Mouse (Mus musculus) layer of hippocampus, adult 2 months (tissue): ENCODE results near the gene Ccr5. TPM values are rescaled to one million over a fixed set of nuclear protein-coding genes. Genes with fewer than 3 reads are reported as not detected.
"Not testable (repeated sequence)": the region's sequence is repeated elsewhere in the genome, so short reads cannot be mapped to it uniquely, and the experiment has no call there.

Experiments used
- DNase-seq, 2 experiments: peaks; one replicate each; pipeline ENCODE4 v3.0.0; 2022; ENCODE audit warnings: low spot score in 2 of 2
- H3K27ac ChIP-seq: fragments of 200-600 bp; 2 replicates; pipeline ENCODE4 v1.8.1; 2022
- H3K4me3 ChIP-seq: fragments of 200-600 bp; 2 replicates; pipeline ENCODE4 v1.8.1; 2022; ENCODE audit warnings: mild to moderate bottlenecking
- CTCF ChIP-seq: fragments of 200-600 bp; conservative IDR thresholded peaks from 2 replicates; pipeline ENCODE4 v1.8.1; 2022; ENCODE audit warnings: antibody characterized with exemption, mild to moderate bottlenecking, moderate library complexity
- long read RNA-seq, 2 experiments: library from polyadenylated mRNA; stranded (forward); transcript quantifications; one replicate each; pipeline ENCODE4 v2.0.0; 2021; ENCODE audit warnings: borderline mapping rate in 2 of 2
- total RNA-seq, 2 experiments: library from RNA; stranded (reverse); gene quantifications; 2 replicates each; pipeline ENCODE4 v1.2.3; 2021

Ccr5 gene
- 10 to 100 TPM in 1 of 2 experiments, 1 to 10 TPM in 1; 7.9 to 10.2 TPM for total RNA-seq
- long read RNA-seq, experiment 1, full-length matches to known transcripts, result 4 of 5 reads
- long read RNA-seq, experiment 1, partial matches to known transcripts, result 0 of 5 reads
- long read RNA-seq, experiment 1, other reads (novel, unspliced or antisense), result 1 of 5 reads
- long read RNA-seq, experiment 2, full-length matches to known transcripts, result 3 of 3 reads
- long read RNA-seq, experiment 2, partial matches to known transcripts, result 0 of 3 reads
- long read RNA-seq, experiment 2, other reads (novel, unspliced or antisense), result 0 of 3 reads

DNA sequence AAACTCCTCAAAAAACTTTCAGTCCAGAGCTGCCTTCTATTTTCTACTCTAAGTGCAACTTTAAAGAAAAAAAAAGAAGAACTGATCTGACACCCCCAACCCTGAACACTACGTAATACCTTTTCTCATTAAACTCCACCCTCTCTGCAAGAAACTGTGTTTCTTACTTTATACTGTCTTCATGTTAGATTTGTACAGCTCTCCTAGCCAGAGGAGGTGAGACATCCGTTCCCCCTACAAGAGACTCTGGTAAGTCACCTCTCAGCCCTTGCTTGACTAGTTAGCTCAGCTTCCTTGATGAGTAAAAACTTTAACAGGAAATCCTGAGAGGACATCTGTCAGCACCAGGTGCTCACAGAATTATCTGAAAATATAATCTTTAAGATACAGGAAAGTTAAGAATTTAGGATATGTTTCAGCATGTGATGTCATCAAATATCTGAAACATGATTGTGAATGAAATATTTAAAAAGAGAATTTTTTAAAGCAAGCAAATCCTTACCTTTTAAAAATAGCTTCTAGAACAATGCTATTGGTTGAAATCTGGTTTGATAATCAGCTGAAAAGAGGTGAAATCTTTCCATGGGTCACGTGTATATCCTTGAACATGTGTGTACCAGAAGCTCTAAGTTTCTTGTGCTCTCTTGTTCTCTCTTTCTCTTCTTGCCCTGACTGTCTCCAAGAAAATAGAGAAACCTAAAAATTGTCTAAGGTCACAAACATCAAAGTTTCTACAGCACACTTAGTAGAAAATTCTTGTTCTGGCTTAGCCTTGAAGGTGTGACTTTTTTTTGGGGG is at the start of gene Ccr5:
Gene Ccr5 (plus strand): TSS at position 157 of the 798 bp plus-strand sequence.
- DNase-seq, result no peak
- H3K4me3 ChIP-seq, result no peak within 1 kb of the TSS
- TF ChIP-seq CTCF, result no peak
- H3K27ac ChIP-seq, result peak within 1 kb of the TSS; percentile 28; the same call in 1 of the 2 replicates

- no peak for TF ChIP-seq CTCF
- H3K27ac ChIP-seq, result no peak overlapping the region
- no peak for DNase-seq
- no peak overlapping the region for H3K4me3 ChIP-seq
Observed at GRCm38 (mm10) chr9:124079803-124080202, 41.5 kb upstream of the Ccr5 start.

- not testable (repeated sequence) for DNase-seq, H3K27ac ChIP-seq, H3K4me3 ChIP-seq
Observed at GRCm38 (mm10) chr9:124080471-124080870, 40.9 kb upstream of the Ccr5 start.

- no peak overlapping the region for H3K4me3 ChIP-seq
- TF ChIP-seq CTCF, result no peak
- no peak overlapping the region for H3K27ac ChIP-seq
- no peak for DNase-seq
Observed at GRCm38 (mm10) chr9:124090441-124090840, 30.9 kb upstream of the Ccr5 start.

DNA sequence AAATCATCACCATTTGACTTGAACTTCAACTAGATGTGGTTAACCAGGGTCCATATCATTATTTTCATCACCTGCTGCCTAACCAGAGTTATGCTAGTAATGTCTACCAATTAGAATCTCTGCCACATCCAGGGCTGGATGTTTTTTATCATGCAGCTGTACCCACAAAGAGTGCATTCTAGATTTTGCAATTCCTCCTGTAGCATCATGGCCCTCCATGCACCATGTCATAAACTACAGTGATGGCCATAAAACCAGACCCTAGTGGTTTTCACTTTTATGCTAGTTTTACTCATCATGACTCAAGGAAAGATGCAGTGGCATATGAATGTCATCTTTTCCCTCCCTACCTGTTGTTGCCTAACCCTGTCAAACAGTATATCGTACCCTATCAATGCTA is 22.2 kb upstream of the Ccr5 start:
- no peak for TF ChIP-seq CTCF
- H3K4me3 ChIP-seq, result no peak overlapping the region

DNA sequence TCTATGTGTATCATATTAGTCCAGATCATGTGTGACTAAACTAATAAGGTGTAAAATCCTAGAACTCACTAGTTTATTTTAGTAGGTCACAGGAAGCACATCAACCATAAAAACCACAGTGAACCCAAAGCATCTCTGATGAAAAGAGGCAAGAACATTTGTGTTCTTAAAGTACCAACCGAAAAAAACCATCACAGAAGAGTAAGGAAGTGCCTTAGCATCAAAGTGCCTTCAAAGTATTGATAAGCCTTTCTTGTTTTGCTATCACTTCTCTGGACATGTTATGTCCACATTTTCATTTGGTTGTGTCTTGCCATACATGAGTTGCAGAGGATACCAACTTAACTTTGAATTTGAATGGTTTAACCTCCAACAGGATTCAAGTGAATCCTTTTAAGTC is 21.0 kb upstream of the Ccr5 start:
- H3K27ac ChIP-seq, result no peak overlapping the region
- no peak overlapping the region for H3K4me3 ChIP-seq
- DNase-seq, result no peak
- TF ChIP-seq CTCF, result no peak

More for the DNA sequence above, 22.2 kb upstream of the Ccr5 start:
- DNase-seq, result no peak
- H3K27ac ChIP-seq, result no peak overlapping the region

- no peak for TF ChIP-seq CTCF
- no peak within 1 kb of the TSS for H3K4me3 ChIP-seq
- DNase-seq, result no peak
- no peak within 1 kb of the TSS for H3K27ac ChIP-seq
Observed at GRCm38 (mm10) chr9:124101723-124102122, 19.6 kb upstream of the Ccr5 start, which contains the start of gene Ccr2. Gene Ccr2 (plus strand): TSS chr9:124101950.

DNA sequence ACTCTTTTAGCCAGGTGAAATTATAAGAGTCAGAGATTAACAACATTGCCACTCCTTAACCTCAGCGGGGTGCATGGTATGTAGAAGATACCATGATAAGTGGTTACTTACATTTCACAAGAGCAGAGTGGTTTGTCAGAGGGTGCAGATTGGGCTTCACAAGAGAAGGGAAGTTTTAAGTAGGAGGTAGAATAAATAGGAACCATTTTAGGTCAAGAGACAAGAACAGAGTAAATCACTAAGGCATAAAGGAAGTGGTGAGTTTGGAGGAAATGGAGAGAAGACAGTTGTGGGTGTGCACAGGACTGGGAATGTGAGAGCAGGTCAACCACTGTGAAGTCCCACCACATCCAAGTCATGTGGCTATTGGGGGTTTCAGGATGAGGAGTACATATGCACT is 18.1 kb upstream of the Ccr5 start:
- Histone ChIP-seq H3K4me3 (no peak overlapping the region), H3K27ac (no peak overlapping the region)
- no peak for TF ChIP-seq CTCF
- DNase-seq, result no peak

DNA sequence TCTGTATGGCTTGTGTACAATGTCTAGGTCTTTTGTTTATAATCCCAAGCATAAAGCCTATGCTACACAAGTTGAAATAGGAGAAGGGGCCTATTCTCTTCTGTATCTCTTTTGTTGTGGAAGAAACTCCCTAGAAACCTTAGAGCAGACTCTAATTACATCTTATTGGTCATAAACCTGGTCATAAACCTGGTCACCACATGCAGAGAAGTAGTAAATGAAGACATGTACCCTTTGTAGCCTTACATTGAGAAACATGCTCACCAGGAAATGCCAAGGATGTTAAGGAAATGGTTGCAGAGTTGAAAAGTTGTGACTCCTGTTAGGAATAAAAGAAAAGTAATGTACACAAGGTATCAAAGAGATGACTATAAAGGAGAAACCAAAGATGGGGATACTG is 16.1 kb upstream of the Ccr5 start:
- TF ChIP-seq CTCF, result no peak
- no peak overlapping the region for H3K4me3 ChIP-seq
- DNase-seq, result no peak
- H3K27ac ChIP-seq, result no peak overlapping the region

DNA sequence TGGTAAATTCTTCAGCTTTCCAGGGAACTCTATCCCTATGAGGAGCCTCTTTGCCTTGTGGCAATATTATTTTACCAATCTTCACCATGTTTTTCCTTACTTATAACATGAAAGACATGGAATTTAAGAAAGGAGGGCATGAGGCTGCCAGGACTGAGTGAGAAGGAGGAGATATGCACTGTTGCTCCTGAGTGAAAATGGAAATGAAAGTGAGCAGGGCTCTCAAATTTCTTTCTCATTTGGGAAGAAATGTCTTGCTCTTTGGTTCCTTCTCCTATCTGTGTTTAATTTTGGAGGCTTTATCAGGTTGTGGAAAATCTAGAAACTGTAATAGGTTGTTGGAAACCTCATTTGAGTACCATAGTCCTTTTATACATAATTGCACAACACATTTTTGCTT is 14.1 kb upstream of the Ccr5 start:
- no peak for TF ChIP-seq CTCF
- H3K27ac ChIP-seq, result no peak overlapping the region
- no peak for DNase-seq
- H3K4me3 ChIP-seq, result no peak overlapping the region

DNA sequence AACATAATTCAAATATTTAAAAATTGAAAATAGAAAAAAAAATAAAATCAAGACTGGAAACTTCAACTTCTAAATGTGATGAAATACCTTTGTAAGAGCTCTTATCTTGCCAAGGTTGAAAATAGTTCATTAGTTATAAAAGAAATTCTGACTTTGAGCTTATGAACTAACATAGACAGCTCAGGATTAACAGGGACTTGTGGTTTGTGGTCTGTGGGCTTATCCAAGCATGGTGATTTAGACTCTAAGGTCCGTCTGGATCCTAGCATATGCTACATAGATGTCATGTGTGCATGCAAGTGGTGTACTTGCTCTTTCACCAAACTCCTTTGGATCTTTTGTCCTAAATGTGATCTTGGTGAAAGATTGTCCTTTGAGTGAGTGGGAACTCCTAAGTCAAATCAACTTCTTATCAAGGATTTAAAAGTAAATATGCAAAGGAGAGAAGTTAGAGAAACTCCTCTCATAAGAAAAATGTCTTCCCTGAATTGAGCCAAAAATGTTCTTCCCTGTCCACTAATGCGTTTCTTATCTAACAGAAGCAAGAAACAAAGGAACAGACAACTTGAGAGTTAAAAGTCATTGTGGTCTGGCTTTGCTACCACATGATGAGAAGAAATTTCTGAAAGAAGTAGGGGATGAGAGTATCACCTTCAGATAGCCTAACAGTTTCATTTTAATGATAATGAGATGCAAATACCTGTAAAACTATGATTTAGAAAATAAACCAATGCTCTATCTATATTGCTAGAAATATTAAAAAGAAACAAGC is 12.8 kb upstream of the Ccr5 start:
- no peak for TF ChIP-seq CTCF
- H3K27ac ChIP-seq, result no peak overlapping the region
- H3K4me3 ChIP-seq, result no peak overlapping the region
- no peak for DNase-seq

DNA sequence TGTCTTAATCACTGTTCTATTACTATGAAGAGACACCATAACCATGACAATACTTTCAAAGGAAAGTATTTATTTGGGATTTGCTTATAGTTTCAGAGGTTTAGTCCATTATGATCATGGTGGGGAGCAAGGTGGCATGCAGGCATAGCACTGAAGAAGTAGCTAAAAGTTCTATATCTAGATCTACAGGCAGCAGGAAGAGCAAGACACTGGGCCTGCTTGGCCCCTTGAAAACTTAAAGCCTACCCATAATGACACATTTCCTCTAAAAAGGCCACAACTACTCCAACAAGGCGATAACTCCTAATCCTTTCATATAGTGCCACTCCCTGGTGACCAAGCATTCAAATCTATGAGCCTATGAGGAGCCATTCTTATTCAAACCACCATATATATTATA is 9.3 kb upstream of the Ccr5 start:
- DNase-seq, result no peak
- Histone ChIP-seq H3K4me3 (no peak overlapping the region), H3K27ac (no peak overlapping the region)
- TF ChIP-seq CTCF, result no peak

- DNase-seq, result no peak
- Histone ChIP-seq H3K27ac (no peak overlapping the region), H3K4me3 (no peak overlapping the region)
- TF ChIP-seq CTCF, result no peak
Observed at GRCm38 (mm10) chr9:124112591-124113239, 8.6 kb upstream of the Ccr5 start.
